Mouse (Mus musculus) CH12.LX (cell line): ENCODE data around the gene Slc28a2. TPM values are rescaled to one million over a fixed set of nuclear protein-coding genes. Genes with fewer than 3 reads are reported as not detected.

Source experiments
- polyA plus RNA-seq: library from polyadenylated mRNA; unstranded; fragments of >175 nt; gene quantifications from 2 replicates; pipeline ENCODE4 v1.2.1, GENCODE M21; 2012; ENCODE audit warnings: low read depth; ENCODE audit not compliant: insufficient read length
- total RNA-seq, 2 experiments: library from RNA; depleted of rRNA; stranded (reverse); fragments of 300-350 nt in 1 of 2; fragments of >200 nt in 1 of 2; gene quantifications; 2 replicates each; pipeline ENCODE4 v1.2.3; 2012 to 2014

The Slc28a2 gene
- total and polyA plus RNA-seq, 3 experiments = 16.3 to 31.4 (median 30.3) TPM

Other genes starting within 250 kb of the Slc28a2 start
- gene Patl2, start 240.3 kb upstream of the Slc28a2 start, total RNA-seq (2012; rRNA removed) = not detected in 2 replicates
- gene Patl2, start 240.3 kb upstream of the Slc28a2 start, total RNA-seq (2014; rRNA removed) = not detected in 2 replicates
- gene Patl2, start 240.3 kb upstream of the Slc28a2 start, polyA plus RNA-seq = not detected in 2 replicates
- not detected in 2 replicates for gene Terb2, start 240.2 kb upstream of the Slc28a2 start, total RNA-seq (2012; rRNA removed)
- not detected in 2 replicates for gene Terb2, start 240.2 kb upstream of the Slc28a2 start, total RNA-seq (2014; rRNA removed)
- gene Terb2, start 240.2 kb upstream of the Slc28a2 start, polyA plus RNA-seq = not detected in 2 replicates
- gene Sord, start 191.7 kb upstream of the Slc28a2 start, total RNA-seq (2012; rRNA removed) = 14.9 and 20.3 TPM in 2 replicates
- 18.2 and 19.2 TPM in 2 replicates for gene Sord, start 191.7 kb upstream of the Slc28a2 start, total RNA-seq (2014; rRNA removed)
- gene Sord, start 191.7 kb upstream of the Slc28a2 start, polyA plus RNA-seq = 29.2 and 29.9 TPM in 2 replicates
- not detected in 2 replicates for gene Duox2, start 128.0 kb upstream of the Slc28a2 start, total RNA-seq (2012; rRNA removed)
- not detected in 2 replicates for gene Duox2, start 128.0 kb upstream of the Slc28a2 start, total RNA-seq (2014; rRNA removed)
- not detected in 2 replicates for gene Duox2, start 128.0 kb upstream of the Slc28a2 start, polyA plus RNA-seq
- not detected in 2 replicates for gene Duoxa2, start 127.6 kb upstream of the Slc28a2 start, total RNA-seq (2012; rRNA removed)
- not detected in 2 replicates for gene Duoxa2, start 127.6 kb upstream of the Slc28a2 start, total RNA-seq (2014; rRNA removed)
- gene Duoxa2, start 127.6 kb upstream of the Slc28a2 start, polyA plus RNA-seq = not detected in 2 replicates
- gene Duoxa1, start 112.7 kb upstream of the Slc28a2 start, total RNA-seq (2012; rRNA removed) = not detected in 2 replicates
- not detected in 2 replicates for gene Duoxa1, start 112.7 kb upstream of the Slc28a2 start, total RNA-seq (2014; rRNA removed)
- not detected in 2 replicates for gene Duoxa1, start 112.7 kb upstream of the Slc28a2 start, polyA plus RNA-seq
- gene Duox1, start 110.8 kb upstream of the Slc28a2 start, total RNA-seq (2012; rRNA removed) = not detected in 2 replicates
- gene Duox1, start 110.8 kb upstream of the Slc28a2 start, total RNA-seq (2014; rRNA removed) = not detected in 2 replicates
- not detected in 2 replicates for gene Duox1, start 110.8 kb upstream of the Slc28a2 start, polyA plus RNA-seq
- gene Shf, start 57.3 kb upstream of the Slc28a2 start, total RNA-seq (2012; rRNA removed) = 2.1 and 2.7 TPM in 2 replicates
- 0.49 and 1.2 TPM in 2 replicates for gene Shf, start 57.3 kb upstream of the Slc28a2 start, total RNA-seq (2014; rRNA removed)
- 2.0 and 2.1 TPM in 2 replicates for gene Shf, start 57.3 kb upstream of the Slc28a2 start, polyA plus RNA-seq
- gene Gm14085, start 58.5 kb downstream of the Slc28a2 start, total RNA-seq (2012; rRNA removed) = not detected in 2 replicates
- gene Gm14085, start 58.5 kb downstream of the Slc28a2 start, total RNA-seq (2014; rRNA removed) = 0.05 TPM in 1 of 2 replicates, not detected in the other
- gene Gm14085, start 58.5 kb downstream of the Slc28a2 start, polyA plus RNA-seq = 0.24 and 0.25 TPM in 2 replicates
- 35.9 and 46.0 TPM in 2 replicates for gene Gatm, start 184.8 kb downstream of the Slc28a2 start, total RNA-seq (2012; rRNA removed)
- gene Gatm, start 184.8 kb downstream of the Slc28a2 start, total RNA-seq (2014; rRNA removed) = 23.3 and 25.0 TPM in 2 replicates
- 8.8 and 13.0 TPM in 2 replicates for gene Gatm, start 184.8 kb downstream of the Slc28a2 start, polyA plus RNA-seq
- 13.7 and 30.4 TPM in 2 replicates for gene AA467197, start 210.5 kb downstream of the Slc28a2 start, total RNA-seq (2012; rRNA removed)
- 6.4 and 6.6 TPM in 2 replicates for gene AA467197, start 210.5 kb downstream of the Slc28a2 start, total RNA-seq (2014; rRNA removed)
- 3.1 and 3.7 TPM in 2 replicates for gene AA467197, start 210.5 kb downstream of the Slc28a2 start, polyA plus RNA-seq